Mouse (Mus musculus) mouse trophoblast stem cell (cell line): ENCODE measurements around the gene Sh3gl1.

Source experiments
- in situ Hi-C, 2 experiments: fragments of 300-500 bp; cut with MseI, MboI; formaldehyde crosslinking; loops; 2 replicates in 1 of 2; 3 replicates in 1 of 2; pipeline ENCODE4 v1.15.1; 2025

The Sh3gl1 gene

DNA sequence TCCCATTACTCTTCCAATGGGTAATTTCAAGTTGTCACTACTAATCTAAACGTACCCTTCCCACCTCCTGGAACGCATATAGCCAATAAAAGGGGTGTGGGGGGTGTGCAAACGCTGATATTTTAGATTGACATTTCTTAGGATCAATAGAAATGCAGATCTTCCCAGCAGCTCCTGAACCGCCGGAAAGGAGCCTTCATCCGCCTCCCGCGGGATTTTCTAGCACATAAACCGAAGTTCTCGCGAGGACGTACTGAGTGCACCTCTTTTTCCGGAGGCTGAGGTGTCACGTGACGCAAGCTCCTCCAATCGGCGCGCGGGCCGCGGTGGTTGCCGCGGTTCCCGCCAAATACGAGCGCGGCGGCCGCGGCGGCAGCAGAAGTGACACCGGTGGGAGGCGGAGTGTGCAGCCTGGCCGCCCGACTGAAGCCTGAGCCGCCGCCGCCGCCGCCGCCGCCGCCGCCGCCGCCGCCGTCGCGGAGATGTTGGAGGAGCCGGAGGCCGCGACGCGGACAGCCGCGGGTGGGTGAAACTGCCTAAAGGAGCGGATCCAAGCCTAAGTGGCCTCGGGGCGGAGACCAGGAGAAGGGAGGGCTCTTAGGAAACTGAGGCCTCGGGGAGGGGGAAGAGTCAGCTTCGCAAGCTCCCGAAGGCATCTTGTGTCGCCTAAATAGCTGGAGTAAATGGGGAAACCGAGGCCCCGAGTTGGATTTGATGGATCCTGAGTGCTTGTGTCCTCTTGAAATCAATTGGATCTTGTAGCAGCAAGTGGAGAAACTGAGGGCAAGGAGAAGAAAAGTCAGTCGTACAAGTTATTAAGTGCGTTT is 3.8 kb upstream of the Sh3gl1 start, which contains the start of gene Chaf1a:
Gene Chaf1a (plus strand): TSS at position 410 of the 827 bp plus-strand sequence.
- in situ Hi-C loops, result no loop called here

DNA sequence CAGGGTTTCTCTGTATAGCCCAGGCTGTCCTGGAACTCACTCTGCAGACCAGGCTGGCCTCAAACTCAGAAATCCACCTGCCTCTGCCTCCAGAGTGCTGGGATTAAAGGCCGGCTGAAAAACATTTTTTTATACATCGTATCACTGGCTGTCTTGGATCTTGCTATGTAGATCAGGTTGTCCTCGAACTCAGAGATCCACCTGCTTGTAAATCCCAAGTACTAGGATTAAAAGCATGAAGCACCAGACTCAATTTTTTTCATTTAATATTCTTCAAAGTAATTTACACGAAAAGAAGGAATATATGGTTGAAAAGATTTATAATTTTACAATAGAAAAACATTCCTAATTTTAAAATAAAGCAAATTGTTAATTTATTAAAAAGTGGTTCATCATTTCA is 2.9 kb upstream of the Sh3gl1 start:
- in situ Hi-C loops, result no loop called here

DNA sequence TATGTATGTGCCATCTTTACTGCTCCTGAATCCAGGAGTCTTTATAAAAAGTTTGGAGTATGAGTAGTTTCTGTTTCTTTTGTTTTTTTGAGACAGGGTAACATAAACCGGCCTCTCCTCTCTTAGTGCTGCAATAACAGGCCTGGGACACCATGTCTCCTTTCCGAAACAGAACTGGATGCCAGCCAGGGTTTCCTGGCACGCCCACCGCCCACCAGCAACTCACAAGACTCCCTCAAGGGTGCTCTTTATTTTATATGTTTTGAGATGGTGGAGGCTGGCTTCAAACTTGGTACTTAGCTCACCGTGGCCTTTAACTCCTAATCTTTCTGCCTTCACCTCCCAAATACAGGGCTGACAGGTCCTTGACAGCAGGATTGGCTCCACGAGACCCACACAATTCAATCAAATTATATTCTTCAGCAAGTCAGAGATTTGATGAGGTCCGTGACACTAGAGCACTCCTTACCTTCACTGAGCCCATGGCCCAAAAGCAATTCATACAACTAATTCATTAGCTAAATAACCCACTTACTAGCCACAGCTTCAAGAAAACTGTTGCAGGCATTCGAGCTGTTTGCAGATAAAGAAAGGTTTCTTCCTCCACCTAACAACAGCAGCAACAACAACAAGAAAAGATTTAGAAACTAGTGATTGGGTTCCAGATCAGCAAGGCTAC is 2.3 kb upstream of the Sh3gl1 start:
- in situ Hi-C loops, result no loop called here

DNA sequence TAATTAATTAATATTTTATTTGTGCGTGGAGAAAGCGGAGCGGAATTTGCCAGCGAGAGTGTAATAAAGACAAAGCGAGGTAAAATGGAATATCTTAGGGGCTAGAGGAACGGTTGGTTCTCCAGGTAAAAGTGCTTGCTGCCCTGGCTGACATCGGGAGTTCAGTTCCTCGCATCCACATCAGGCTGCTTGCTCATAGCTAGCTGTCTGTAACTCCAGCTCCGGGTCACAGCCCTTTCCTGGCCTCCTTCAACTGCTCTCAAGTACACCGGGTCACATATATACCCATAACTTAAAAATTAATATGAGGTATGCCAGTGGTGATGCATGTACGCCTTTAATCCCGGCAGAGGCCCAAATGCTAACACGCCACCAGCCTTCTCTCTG is 459 bp upstream of the Sh3gl1 start:
- in situ Hi-C loops, result no loop called here

DNA sequence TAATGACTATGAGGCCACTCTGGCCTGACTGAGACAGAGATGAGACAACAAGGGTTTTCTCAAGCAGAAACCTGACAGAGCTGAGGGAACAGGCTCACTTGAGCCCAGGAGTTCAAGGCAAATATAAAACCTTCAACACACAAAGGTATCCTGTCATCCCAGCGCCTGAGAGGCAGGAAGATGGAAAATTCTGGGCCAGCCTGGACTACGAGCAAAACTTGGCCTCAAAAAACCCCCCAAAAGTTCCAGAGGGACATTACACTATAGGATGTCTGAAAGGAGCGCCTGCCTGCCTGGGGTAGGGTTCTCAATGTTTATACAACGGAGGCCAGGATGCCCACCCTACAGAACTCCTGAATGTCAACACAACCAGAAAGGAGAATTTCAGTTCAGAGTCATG is 1.2 kb downstream of the Sh3gl1 start:
- in situ Hi-C loops, result no loop called here

DNA sequence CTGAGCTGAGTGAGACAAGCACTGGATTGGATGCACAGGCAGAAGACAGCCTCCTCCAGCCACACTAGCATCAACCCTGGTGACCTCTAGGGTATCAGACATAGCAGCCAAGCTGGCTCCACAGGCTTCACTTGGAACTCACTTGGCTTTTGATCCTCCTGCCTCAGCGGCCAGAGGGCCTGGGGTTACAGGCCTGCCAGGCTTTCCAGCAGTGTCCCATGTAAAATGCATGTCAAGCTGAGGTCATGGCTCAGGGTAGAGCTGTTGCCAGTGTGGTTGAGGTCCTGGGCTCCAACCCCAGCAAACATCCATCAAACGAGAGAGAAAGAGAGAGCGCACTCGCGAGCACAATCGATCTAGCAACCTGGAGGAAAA is 1.7 kb downstream of the Sh3gl1 start:
- in situ Hi-C loops, result no loop called here

DNA sequence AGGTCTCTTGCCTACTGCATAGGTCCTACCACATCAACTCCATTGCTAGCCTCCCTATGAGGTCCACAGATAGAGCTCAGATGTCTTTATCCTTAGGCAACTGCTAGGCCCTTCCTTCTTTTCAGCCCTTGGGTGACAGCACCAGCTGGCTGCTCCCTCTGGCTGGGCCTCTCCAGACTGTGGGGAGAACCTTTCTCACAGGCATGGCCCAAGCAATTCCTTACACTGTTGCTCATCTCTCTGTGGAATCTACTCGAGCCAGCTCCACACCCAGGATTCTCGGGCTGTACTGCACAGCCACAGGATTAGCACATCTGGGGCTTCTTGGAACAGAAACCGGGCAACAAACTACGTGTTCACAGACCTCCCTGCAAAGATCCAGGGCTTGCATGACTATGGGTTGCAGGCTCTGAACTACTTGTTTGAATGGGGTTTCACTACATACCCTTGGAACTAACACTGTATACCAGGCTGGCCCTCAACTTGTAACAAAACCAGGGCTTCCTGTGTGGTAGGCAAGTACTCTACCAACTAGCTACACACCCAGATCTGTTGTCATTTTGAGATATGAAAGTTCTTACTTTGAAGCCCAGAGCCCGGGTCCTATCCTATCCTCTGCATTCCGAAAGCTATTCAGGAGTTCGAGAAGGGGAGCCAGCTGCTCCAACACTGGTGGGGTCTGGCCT is 2.3 kb downstream of the Sh3gl1 start:
- in situ Hi-C loops, result no loop called here

DNA sequence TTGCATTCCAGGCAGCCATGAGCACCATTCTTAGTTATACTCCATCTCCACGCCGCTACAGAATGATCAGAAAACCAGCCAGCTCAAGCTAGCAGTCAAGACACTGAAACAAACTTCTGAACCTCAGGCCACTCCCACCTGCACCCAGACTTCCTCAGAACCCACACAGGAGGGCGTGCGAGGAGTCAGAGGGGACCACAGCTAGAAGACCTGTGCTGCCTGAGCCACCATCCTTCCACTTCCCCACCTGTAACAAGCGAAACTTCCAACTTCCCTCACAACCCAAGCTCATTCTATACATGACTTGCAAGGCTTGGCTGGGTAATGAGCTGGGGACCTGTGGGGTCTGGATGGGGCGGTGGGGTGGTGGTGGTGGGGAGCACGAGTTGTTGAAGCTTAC is 3.6 kb downstream of the Sh3gl1 start:
- in situ Hi-C loops, result no loop called here

DNA sequence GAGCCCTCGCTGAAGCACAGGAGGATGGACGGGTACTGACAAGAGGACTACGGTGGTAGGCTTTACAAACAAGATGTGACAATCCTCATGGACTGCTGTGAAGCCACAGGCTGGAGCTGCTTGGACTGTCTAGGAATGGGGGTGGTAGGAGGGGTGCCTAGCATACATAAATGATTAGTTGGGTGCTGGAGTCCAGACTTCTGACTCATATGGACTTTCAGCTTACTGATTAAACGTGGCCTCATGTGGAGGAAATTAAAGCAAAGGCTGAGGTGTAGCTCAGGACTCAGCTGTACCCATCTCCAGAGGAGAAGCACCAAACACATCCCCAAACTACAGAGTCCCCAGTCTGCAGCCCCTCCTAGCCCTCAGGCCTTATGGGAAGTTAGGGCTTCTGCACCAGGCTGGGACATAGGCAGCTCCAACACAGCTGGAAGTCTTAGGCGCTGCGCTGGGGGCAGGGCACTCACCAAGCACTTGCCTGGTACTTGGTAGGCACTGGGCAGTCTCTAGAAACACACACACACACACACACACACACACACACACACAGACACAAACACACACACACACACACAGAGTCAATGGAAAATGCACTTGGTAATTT is 4.2 kb downstream of the Sh3gl1 start:
- in situ Hi-C loops, result no loop called here

DNA sequence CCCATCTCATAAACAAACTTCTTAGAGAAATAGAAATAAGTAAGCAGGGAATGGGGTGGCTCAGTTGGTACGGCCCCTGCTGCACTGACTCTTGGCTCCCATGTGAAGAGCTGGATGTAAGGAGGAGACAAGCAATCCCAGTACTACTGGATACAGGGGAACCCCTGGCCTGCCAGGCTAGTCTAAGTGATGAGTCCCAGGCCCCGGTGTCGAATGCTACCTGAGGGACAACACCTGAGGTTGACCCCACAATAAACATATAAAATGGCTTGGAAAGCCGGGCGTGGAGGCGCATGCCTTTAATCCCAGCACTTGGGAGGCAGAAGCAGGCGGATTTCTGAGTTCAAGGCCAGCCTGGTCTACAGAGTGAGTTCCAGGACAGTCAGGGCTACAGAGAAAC is 5.0 kb downstream of the Sh3gl1 start:
- in situ Hi-C loops, result no loop called here

DNA sequence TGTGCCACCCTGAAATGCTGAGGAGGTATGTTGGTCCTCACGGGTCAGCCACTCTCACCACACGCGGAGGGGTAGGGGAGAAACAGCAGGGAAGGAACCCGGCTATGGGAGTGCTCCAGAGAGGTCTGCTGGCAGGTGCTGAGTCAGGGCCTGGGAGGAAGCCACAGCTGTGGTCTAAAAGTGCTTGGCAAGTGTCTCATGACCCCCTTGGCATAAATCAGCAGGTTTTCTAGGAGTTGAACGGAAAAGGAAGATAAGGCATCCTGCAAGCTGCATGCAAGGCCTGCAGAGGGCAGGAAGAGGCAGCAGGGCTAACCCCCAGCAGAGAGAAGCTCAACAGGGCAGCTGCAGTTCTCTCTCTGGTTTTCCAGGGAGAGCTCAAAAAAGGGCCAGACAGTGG is 5.5 kb downstream of the Sh3gl1 start:
- in situ Hi-C loops, result no loop called here

DNA sequence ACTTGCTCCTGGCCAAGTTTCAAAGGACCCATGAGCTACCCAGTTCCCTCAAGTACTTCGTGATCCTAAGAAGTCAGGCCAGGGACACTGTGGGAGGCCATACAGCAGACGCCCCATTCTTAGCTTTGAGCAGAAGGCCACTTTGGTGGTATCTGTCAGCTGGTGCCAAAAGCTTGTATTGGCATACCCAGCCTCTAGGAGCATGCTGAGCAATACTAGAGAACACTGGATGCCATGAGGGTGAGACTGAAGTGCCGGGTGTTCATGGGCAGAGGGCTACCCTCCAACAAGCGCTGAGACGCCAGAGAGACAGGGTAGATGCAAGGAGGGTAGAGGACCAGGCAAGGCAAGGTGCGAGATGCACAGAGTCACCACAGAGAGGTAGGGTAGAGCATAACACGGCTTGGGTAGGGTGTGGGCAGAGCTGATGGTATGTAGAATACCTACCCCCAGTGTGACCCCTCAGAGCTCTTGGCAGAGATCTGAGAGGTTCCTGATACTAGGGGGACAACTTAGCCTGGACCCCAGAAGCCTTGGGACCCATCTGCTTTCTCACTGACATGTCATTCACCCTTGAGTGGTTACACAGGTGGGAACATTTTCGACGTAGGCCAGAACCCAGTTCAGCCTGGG is 6.1 kb downstream of the Sh3gl1 start:
- in situ Hi-C loops, result no loop called here

DNA sequence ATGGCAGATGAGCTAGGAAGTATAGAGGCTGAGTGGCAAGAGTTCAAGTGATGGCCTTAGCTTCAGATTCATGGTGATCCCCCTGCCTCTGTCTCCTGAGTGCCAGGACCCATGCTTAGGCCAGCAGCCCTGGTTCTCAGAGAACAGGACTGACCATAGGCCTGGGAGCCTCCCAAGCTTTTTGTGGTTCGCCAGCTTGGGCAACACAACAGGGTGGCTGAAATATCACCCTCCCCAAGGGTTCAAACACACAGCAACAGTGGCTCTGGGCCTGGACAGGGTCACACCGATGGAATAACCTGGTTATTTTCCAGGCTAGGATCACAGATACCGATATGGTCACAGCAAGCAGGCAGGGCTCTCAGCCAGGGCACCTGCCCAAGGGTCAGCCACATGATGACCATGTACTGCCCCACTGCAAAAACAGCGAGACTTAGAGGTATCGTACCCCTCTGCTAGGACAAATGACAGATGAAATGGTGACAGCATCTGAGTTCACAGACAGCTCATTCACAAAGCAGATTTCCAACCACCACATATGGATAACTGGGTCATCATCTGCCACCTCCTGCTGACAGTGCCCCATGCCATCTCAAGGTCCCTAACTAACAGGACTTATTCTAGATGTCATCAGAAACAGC is 8.5 kb downstream of the Sh3gl1 start:
- in situ Hi-C loops, result no loop called here

DNA sequence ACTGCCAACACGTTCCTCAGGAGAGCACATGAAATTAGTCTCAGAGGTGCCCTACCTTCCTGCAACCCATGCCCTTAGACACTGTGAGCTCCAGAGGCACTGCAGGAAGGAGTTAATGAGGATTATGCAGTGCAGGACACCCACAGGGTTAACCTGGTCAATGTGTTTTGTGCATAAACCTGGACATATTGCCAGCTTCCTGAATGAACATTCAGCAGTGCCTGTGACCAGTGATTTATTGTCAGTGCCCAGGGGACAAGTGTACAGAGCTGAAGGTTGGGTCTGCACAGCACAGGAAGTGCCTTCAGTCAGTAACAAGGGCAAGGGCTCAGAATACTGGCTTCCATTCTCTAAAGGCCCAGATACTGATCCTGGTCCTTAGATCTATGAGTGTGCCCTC is 9.6 kb downstream of the Sh3gl1 start:
- in situ Hi-C loops, result no loop called here

DNA sequence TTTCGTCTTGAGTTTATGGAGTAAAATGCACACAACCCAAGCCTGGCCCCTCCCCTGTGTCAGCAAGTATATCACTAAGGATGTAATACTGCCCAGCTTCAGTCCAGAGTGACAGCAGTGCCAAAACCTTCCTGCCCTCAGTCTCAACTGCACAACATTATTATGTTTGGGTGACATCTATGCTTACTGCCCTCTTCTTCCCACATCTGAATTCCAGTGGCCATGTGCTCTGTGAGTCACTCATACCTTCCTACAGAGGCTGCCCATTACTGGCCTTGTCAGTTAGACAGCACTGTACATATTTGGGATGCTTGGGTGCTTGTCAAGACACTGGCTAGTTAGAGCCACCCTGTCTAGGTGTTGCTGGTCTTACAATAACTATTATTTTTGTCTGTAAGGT is 10.1 kb downstream of the Sh3gl1 start:
- in situ Hi-C loops, result no loop called here

DNA sequence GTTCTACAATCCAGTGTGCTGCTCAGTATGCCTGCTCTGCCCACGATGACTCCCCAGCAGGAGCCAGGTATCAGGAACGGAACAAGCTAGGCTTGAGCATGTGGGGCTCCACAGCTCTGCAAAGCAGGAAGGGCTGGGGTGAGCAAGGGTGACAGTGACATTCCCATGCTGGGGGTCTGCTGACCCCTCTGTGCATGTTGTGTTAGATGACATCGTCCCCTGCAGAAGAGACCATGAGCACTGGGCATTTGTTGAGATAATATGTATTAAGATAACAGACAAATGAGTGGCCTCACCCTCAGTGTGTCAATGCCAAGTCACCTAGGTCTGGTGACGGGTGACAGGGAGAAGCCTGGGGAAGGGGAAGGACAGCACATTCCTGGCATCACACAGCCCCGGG is 11.5 kb downstream of the Sh3gl1 start:
- in situ Hi-C loops, result no loop called here

DNA sequence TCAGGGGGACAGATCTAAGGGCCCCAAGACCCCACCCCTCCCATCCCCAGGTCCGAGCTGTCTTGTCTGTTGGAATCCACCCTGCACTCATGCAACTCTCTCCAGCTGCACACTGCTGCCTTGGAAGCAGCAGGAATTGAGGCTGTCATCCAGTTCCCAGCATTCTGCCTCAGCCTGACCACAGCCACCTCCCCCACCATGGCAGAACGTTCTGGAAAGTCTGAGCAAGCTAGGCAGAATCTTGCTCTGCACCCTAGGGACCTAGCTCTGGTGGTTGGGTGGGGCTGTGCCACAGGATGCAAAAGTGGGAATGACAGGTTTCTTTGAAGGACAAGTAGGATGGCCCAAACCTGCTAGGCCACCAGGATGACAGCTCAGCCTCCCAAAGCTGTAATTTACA is 12.0 kb downstream of the Sh3gl1 start:
- in situ Hi-C loops, result no loop called here

DNA sequence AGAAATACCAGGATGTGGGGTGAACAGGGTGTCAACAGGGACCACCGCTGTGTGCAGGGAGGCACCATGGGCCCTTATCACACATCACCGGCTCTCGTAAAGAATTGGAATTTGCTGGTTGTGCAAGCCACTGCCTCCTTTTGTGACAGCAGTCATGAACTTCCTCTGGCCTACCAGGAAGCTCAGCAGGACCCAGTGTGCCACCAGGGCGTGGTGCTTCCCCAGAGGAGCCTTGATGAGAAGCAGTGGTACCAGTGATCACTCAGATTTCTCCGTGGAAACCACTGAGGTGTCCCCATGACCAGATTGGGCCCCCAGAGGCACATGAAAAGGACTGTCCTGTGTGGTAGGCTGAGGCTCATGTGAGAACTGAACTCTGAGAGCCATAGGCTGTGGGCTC is 13.0 kb downstream of the Sh3gl1 start:
- in situ Hi-C loops, result no loop called here

DNA sequence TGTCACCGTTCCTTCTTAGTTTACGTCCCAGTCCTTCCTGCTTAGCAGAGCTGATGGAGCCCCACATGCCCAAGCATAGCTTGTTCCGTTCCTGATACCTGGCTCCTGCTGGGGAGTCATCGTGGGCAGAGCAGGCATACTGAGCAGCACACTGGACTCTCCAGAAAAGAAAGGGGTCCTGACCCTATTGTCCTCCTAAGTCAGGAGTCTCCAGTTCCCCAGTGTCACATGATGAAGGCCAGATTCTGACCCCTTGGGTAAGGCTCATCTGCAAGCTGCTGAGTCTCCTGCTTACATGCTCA is 13.5 kb downstream of the Sh3gl1 start:
- in situ Hi-C loops, result no loop called here

DNA sequence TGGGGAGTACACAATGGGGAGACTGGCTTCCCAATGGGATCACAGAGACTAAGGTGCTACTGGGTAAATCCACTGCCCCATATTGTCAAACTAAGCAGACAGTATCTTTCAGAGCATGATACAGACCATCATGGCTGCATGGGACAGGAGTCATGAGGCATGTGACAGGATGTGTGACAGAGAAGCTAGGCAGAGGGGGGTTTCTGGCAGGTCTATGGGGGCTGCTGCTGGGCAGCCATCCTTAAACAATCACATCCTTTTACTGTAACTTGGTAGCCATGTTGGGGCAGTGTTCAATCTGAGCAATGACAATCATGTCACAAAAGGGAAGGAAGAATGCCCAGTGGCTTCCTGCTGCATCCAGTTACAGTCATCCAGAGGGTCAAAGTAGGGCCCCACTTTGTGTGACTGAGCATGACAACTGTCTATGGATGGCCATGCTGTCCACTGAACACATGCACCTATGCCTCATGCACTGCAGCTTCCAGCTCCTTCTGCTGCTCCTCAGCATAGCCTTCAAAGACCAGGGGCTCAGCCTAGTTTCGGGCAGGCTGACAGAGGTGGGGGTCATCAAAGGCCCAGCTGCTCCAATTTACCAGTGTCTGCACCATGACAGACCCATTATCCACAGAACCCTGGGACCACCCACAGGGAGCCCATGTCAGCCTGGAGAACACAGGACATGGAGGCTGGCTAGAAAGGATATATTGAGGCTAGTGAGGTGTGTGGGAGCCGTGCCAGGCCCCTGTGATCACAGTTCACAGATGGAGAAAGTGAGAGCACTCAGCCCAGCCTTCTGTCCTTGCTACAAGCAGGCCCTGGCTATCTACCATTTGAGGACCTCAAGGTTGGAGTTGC is 14.1 kb downstream of the Sh3gl1 start:
- in situ Hi-C loops, result no loop called here
